Mouse (Mus musculus): ENCODE data around the gene Ssc5d. TPM values are rescaled to one million over a fixed set of nuclear protein-coding genes. Genes with fewer than 3 reads are reported as not detected.

Gene Ssc5d
- total and polyA plus RNA-seq, 3 experiments: 0.09 to 1.6 (median 0.30) TPM

GRCm38 (mm10) chr7:4976832-4977231 lies 51.2 kb downstream of the Ssc5d start:
- no peak for TF ChIP-seq PAX5 (IDR thresholded peaks at IDR 0.05; ENCODE audit: low read length)
- no peak for TF ChIP-seq SMC3 (IDR thresholded peaks at IDR 0.05; ENCODE audit: low read depth, low read length)
- TF ChIP-seq POLR2AphosphoS2 (IDR thresholded peaks at IDR 0.05; ENCODE audit: low read depth, low read length): no peak
- peak in 1 of 2 experiments; percentile 42; a peak in 2 of 4 replicates for TF ChIP-seq CTCF (conservative IDR thresholded peaks at IDR 0.05 in 1 of 2, IDR thresholded peaks at IDR 0.05 in 1 of 2; ENCODE audit: low read depth in 2 of 2, low read length in 2 of 2)
- no peak for TF ChIP-seq HCFC1 (IDR thresholded peaks at IDR 0.05; ENCODE audit: low read depth, low read length)
- Histone ChIP-seq H3K4me2 (ENCODE audit: insufficient read depth, low read depth, poor library complexity, severe bottlenecking) (no peak overlapping the region), H3K9ac (ENCODE audit: insufficient read depth, low read depth) (no peak overlapping the region), H3K79me2 (replicated peaks; ENCODE audit: control insufficient read depth, extremely low read depth, insufficient read depth, poor library complexity, severe bottlenecking) (no peaks in the 10 kb centered on the region), H3K27ac (ENCODE audit: insufficient read depth, low read depth) (no peak overlapping the region), H3K9me3 (replicated peaks; ENCODE audit: low read length) (peaks cover 8% of the 10 kb centered on the region), H3K4me1 (ENCODE audit: control insufficient read depth in 1 of 2, insufficient read depth in 2 of 2) (0 out of 4 replicates have a peak, but pooled peaks cover 2 to 6% of the 10 kb centered on the region in 2 experiments), H3K36me3 (replicated peaks in 1 of 2; ENCODE audit: control insufficient read depth in 1 of 2, insufficient read depth in 1 of 2, low read length in 1 of 2) (no peaks in the 10 kb centered on the region), H3K27me3 (replicated peaks) (peaks cover 41% of the 10 kb centered on the region), H3K4me3 (replicated peaks in 1 of 3; ENCODE audit: low read depth in 2 of 3, low read length in 2 of 3, poor library complexity in 1 of 3) (no peak overlapping the region)
- no peak for DNase-seq (ENCODE audit: extremely low read depth)
- dilution Hi-C loops (cut with MboI; ENCODE audit: extremely low pct_ligation_motif_present, extremely low pct_unique_long_range_greater_than_20kb, low sequenced_read_pairs): no loop called here
- in situ Hi-C loops (cut with MboI; ENCODE audit: low pct_ligation_motif_present, low pct_unique_long_range_greater_than_20kb, low sequenced_read_pairs): no loop called here

DNA sequence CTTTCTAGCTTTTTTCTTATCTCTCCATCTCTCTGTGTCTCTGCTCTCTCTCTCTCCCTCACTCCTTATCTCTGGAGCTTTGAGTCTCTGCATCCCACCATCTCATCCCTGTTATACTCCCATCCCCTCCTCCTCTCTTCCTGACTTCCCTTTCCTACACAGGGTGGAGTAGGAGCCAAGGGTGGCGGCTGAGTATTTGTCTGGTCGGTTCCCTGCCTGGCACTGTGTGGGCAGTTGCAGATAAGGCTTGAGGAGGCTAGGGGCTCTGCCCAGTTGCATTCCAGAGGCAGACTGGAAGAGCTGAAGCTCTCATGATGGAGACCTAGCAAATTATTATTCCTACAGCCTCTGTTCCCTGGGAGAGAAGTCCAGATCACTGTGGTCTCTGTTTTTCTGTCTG lies 62.7 kb downstream of the Ssc5d start:
- Histone ChIP-seq H3K36me3 (replicated peaks in 1 of 2; ENCODE audit: control insufficient read depth in 1 of 2, insufficient read depth in 1 of 2, low read length in 1 of 2) (peaks cover 5 to 11% of the 10 kb centered on the region in 2 experiments), H3K4me3 (replicated peaks in 1 of 3; ENCODE audit: low read depth in 2 of 3, low read length in 2 of 3, poor library complexity in 1 of 3) (no peak overlapping the region), H3K9ac (ENCODE audit: insufficient read depth, low read depth) (no peak overlapping the region), H3K9me3 (replicated peaks; ENCODE audit: low read length) (peaks cover 10% of the 10 kb centered on the region), H3K79me2 (replicated peaks; ENCODE audit: control insufficient read depth, extremely low read depth, insufficient read depth, poor library complexity, severe bottlenecking) (no peaks in the 10 kb centered on the region), H3K4me2 (ENCODE audit: insufficient read depth, low read depth, poor library complexity, severe bottlenecking) (no peak overlapping the region), H3K27me3 (replicated peaks) (peaks cover 49% of the 10 kb centered on the region), H3K4me1 (ENCODE audit: control insufficient read depth in 1 of 2, insufficient read depth in 2 of 2) (no peaks in the 10 kb centered on the region), H3K27ac (ENCODE audit: insufficient read depth, low read depth) (no peak overlapping the region)
- DNase-seq (ENCODE audit: extremely low read depth): no peak
- dilution Hi-C loops (cut with MboI; ENCODE audit: extremely low pct_ligation_motif_present, extremely low pct_unique_long_range_greater_than_20kb, low sequenced_read_pairs) (no loop called here), in situ Hi-C loops (cut with MboI; ENCODE audit: low pct_ligation_motif_present, low pct_unique_long_range_greater_than_20kb, low sequenced_read_pairs) (no loop called here)
- no peak for TF ChIP-seq BHLHE40 (IDR thresholded peaks at IDR 0.05; ENCODE audit: low read depth, low read length)

- H3K79me2 ChIP-seq (replicated peaks; ENCODE audit: control insufficient read depth, extremely low read depth, insufficient read depth, poor library complexity, severe bottlenecking): no peaks in the 10 kb centered on the region
- no peak overlapping the region for H3K27ac ChIP-seq (ENCODE audit: insufficient read depth, low read depth)
- in situ Hi-C loops (cut with MboI; ENCODE audit: low pct_ligation_motif_present, low pct_unique_long_range_greater_than_20kb, low sequenced_read_pairs) (no loop called here), dilution Hi-C loops (cut with MboI; ENCODE audit: extremely low pct_ligation_motif_present, extremely low pct_unique_long_range_greater_than_20kb, low sequenced_read_pairs) (no loop called here)
- no peak overlapping the region for H3K4me3 ChIP-seq (replicated peaks in 1 of 3; ENCODE audit: low read depth in 2 of 3, low read length in 2 of 3, poor library complexity in 1 of 3)
- H3K9ac ChIP-seq (ENCODE audit: insufficient read depth, low read depth): no peak overlapping the region
- peaks cover 20% of the 10 kb centered on the region for H3K9me3 ChIP-seq (replicated peaks; ENCODE audit: low read length)
- TF ChIP-seq JUN (IDR thresholded peaks at IDR 0.05; ENCODE audit: insufficient read depth, low read depth, low read length) (no peak), POLR2AphosphoS2 (IDR thresholded peaks at IDR 0.05; ENCODE audit: low read depth, low read length) (no peak), ZMIZ1 (IDR thresholded peaks at IDR 0.05; ENCODE audit: low read depth, low read length) (no peak), SMC3 (IDR thresholded peaks at IDR 0.05; ENCODE audit: low read depth, low read length) (no peak), MAFK (IDR thresholded peaks at IDR 0.05; ENCODE audit: insufficient replicate concordance, low read length) (no peak), CTCF (conservative IDR thresholded peaks at IDR 0.05 in 1 of 2, IDR thresholded peaks at IDR 0.05 in 1 of 2; ENCODE audit: low read depth in 2 of 2, low read length in 2 of 2) (no peak), TCF12 (IDR thresholded peaks at IDR 0.05; ENCODE audit: low read depth, low read length) (no peak), MAZ (IDR thresholded peaks at IDR 0.05; ENCODE audit: low read depth, low read length) (no peak), PAX5 (IDR thresholded peaks at IDR 0.05; ENCODE audit: low read length) (no peak), RAD21 (IDR thresholded peaks at IDR 0.05; ENCODE audit: low read depth, low read length) (no peak), MEF2A (IDR thresholded peaks at IDR 0.05; ENCODE audit: borderline replicate concordance, low read depth, low read length) (no peak)
- no peak overlapping the region for H3K4me2 ChIP-seq (ENCODE audit: insufficient read depth, low read depth, poor library complexity, severe bottlenecking)
- peaks cover 8% of the 10 kb centered on the region for H3K27me3 ChIP-seq (replicated peaks)
- H3K4me1 ChIP-seq (ENCODE audit: control insufficient read depth in 1 of 2, insufficient read depth in 2 of 2): peaks cover 0 to 13% of the 10 kb centered on the region in 2 experiments; a peak in 2 of 4 replicates
- DNase-seq (ENCODE audit: extremely low read depth): no peak
- H3K36me3 ChIP-seq (replicated peaks in 1 of 2; ENCODE audit: control insufficient read depth in 1 of 2, insufficient read depth in 1 of 2, low read length in 1 of 2): peaks cover 11 to 23% of the 10 kb centered on the region in 2 experiments
Observed at GRCm38 (mm10) chr7:4993347-4993998, 67.9 kb downstream of the Ssc5d start.
